Mouse (Mus musculus): Measurements from ENCODE around the gene Creb3l2. TPM values are rescaled to one million over a fixed set of nuclear protein-coding genes. Genes with fewer than 3 reads are reported as not detected.

Gene Creb3l2
- polyA plus RNA-seq, 1 experiment from 2014 or later: 28.7 TPM

- Histone ChIP-seq H3K4me1 (ENCODE audit: control insufficient read depth, insufficient read depth, low read length) (no peaks in the 10 kb centered on the region), H3K27ac (ENCODE audit: low read length) (no peak overlapping the region), H3K4me2 (replicated peaks; ENCODE audit: low read depth, low read length) (peak overlapping the region; percentile 91), H3K9me3 (ENCODE audit: control insufficient read depth, low read depth, low read length) (no peaks in the 10 kb centered on the region), H3K27me3 (ENCODE audit: control insufficient read depth, insufficient read depth, low read length) (peaks cover 24% of the 10 kb centered on the region), H3K4me3 (ENCODE audit: low read depth, low read length) (peak overlapping the region; percentile 51), H3K36me3 (ENCODE audit: control insufficient read depth, insufficient read depth, low read length) (no peaks in the 10 kb centered on the region), H3K9ac (replicated peaks; ENCODE audit: low read depth, low read length) (no peak overlapping the region)
- WGBS: 30% methylated on average over 4 of the region's 4 CpGs
- ATAC-seq (ENCODE audit: insufficient number of reproducible peaks, insufficient read depth, low FRiP score, low read depth): no peak
These were observed 143.0 kb downstream of the Creb3l2 start for GRCm38 (mm10) chr6:37298982-37299381.

- Histone ChIP-seq H3K4me1 (ENCODE audit: control insufficient read depth, insufficient read depth, low read length) (no peaks in the 10 kb centered on the region), H3K4me2 (replicated peaks; ENCODE audit: low read depth, low read length) (no peak overlapping the region), H3K9me3 (ENCODE audit: control insufficient read depth, low read depth, low read length) (no peaks in the 10 kb centered on the region), H3K9ac (replicated peaks; ENCODE audit: low read depth, low read length) (no peak overlapping the region), H3K27me3 (ENCODE audit: control insufficient read depth, insufficient read depth, low read length) (peaks cover 24% of the 10 kb centered on the region), H3K27ac (ENCODE audit: low read length) (no peak overlapping the region), H3K4me3 (ENCODE audit: low read depth, low read length) (no peak overlapping the region), H3K36me3 (ENCODE audit: control insufficient read depth, insufficient read depth, low read length) (no peaks in the 10 kb centered on the region)
- WGBS: 51% methylated on average over 8 of the region's 8 CpGs
- no peak for ATAC-seq (ENCODE audit: insufficient number of reproducible peaks, insufficient read depth, low FRiP score, low read depth)
These were observed 144.0 kb downstream of the Creb3l2 start for GRCm38 (mm10) chr6:37297744-37298482.

GRCm38 (mm10) chr6:37292068-37292467, 149.9 kb downstream of the Creb3l2 start:
- H3K4me3 ChIP-seq (ENCODE audit: low read depth, low read length): no peak overlapping the region
- peaks cover under 1% of the 10 kb centered on the region; the same call in 1 of the 2 replicates for H3K27me3 ChIP-seq (ENCODE audit: control insufficient read depth, insufficient read depth, low read length)
- H3K9ac ChIP-seq (replicated peaks; ENCODE audit: low read depth, low read length): no peak overlapping the region
- no peak overlapping the region for H3K27ac ChIP-seq (ENCODE audit: low read length)
- H3K4me1 ChIP-seq (ENCODE audit: control insufficient read depth, insufficient read depth, low read length): no peaks in the 10 kb centered on the region
- 0 out of 2 replicates have a peak, but pooled peaks have one; percentile 23 for ATAC-seq (ENCODE audit: insufficient number of reproducible peaks, insufficient read depth, low FRiP score, low read depth)
- no peaks in the 10 kb centered on the region for H3K36me3 ChIP-seq (ENCODE audit: control insufficient read depth, insufficient read depth, low read length)
- WGBS: 52% methylated on average over 2 of the region's 2 CpGs
- no peaks in the 10 kb centered on the region for H3K9me3 ChIP-seq (ENCODE audit: control insufficient read depth, low read depth, low read length)
- H3K4me2 ChIP-seq (replicated peaks; ENCODE audit: low read depth, low read length): no peak overlapping the region

GRCm38 (mm10) chr6:37291171-37291570, 150.8 kb downstream of the Creb3l2 start:
- ATAC-seq (ENCODE audit: insufficient number of reproducible peaks, insufficient read depth, low FRiP score, low read depth): no peak
- no peaks in the 10 kb centered on the region for H3K9me3 ChIP-seq (ENCODE audit: control insufficient read depth, low read depth, low read length)
- H3K9ac ChIP-seq (replicated peaks; ENCODE audit: low read depth, low read length): no peak overlapping the region
- no peaks in the 10 kb centered on the region for H3K4me1 ChIP-seq (ENCODE audit: control insufficient read depth, insufficient read depth, low read length)
- H3K4me2 ChIP-seq (replicated peaks; ENCODE audit: low read depth, low read length): no peak overlapping the region
- 90% methylated on average over 1 of the region's 1 CpGs for WGBS
- H3K36me3 ChIP-seq (ENCODE audit: control insufficient read depth, insufficient read depth, low read length): no peaks in the 10 kb centered on the region
- H3K27me3 ChIP-seq (ENCODE audit: control insufficient read depth, insufficient read depth, low read length): no peaks in the 10 kb centered on the region
- H3K4me3 ChIP-seq (ENCODE audit: low read depth, low read length): no peak overlapping the region
- peak overlapping the region; percentile 41; the same call in 1 of the 2 replicates for H3K27ac ChIP-seq (ENCODE audit: low read length)

- Histone ChIP-seq H3K4me1 (ENCODE audit: control insufficient read depth, insufficient read depth, low read length) (no peaks in the 10 kb centered on the region), H3K27ac (ENCODE audit: low read length) (no peak overlapping the region), H3K4me2 (replicated peaks; ENCODE audit: low read depth, low read length) (no peak overlapping the region), H3K36me3 (ENCODE audit: control insufficient read depth, insufficient read depth, low read length) (no peaks in the 10 kb centered on the region), H3K9ac (replicated peaks; ENCODE audit: low read depth, low read length) (no peak overlapping the region), H3K9me3 (ENCODE audit: control insufficient read depth, low read depth, low read length) (no peaks in the 10 kb centered on the region), H3K27me3 (ENCODE audit: control insufficient read depth, insufficient read depth, low read length) (no peaks in the 10 kb centered on the region), H3K4me3 (ENCODE audit: low read depth, low read length) (no peak overlapping the region)
- WGBS: 95% methylated on average over 3 of the region's 3 CpGs
- ATAC-seq (ENCODE audit: insufficient number of reproducible peaks, insufficient read depth, low FRiP score, low read depth): no peak
These were observed 151.3 kb downstream of the Creb3l2 start for GRCm38 (mm10) chr6:37290691-37291090.

GRCm38 (mm10) chr6:37286134-37286533, 155.8 kb downstream of the Creb3l2 start:
- no peak overlapping the region for H3K4me3 ChIP-seq (ENCODE audit: low read depth, low read length)
- WGBS: 92% methylated on average over 4 of the region's 4 CpGs
- H3K9ac ChIP-seq (replicated peaks; ENCODE audit: low read depth, low read length): no peak overlapping the region
- H3K36me3 ChIP-seq (ENCODE audit: control insufficient read depth, insufficient read depth, low read length): no peaks in the 10 kb centered on the region
- H3K27ac ChIP-seq (ENCODE audit: low read length): no peak overlapping the region
- ATAC-seq (ENCODE audit: insufficient number of reproducible peaks, insufficient read depth, low FRiP score, low read depth): no peak
- no peaks in the 10 kb centered on the region for H3K27me3 ChIP-seq (ENCODE audit: control insufficient read depth, insufficient read depth, low read length)
- no peaks in the 10 kb centered on the region for H3K4me1 ChIP-seq (ENCODE audit: control insufficient read depth, insufficient read depth, low read length)
- no peak overlapping the region for H3K4me2 ChIP-seq (replicated peaks; ENCODE audit: low read depth, low read length)
- no peaks in the 10 kb centered on the region for H3K9me3 ChIP-seq (ENCODE audit: control insufficient read depth, low read depth, low read length)

GRCm38 (mm10) chr6:37284879-37285278, 157.1 kb downstream of the Creb3l2 start:
- Histone ChIP-seq H3K9ac (replicated peaks; ENCODE audit: low read depth, low read length) (no peak overlapping the region), H3K4me1 (ENCODE audit: control insufficient read depth, insufficient read depth, low read length) (no peaks in the 10 kb centered on the region), H3K4me2 (replicated peaks; ENCODE audit: low read depth, low read length) (no peak overlapping the region), H3K36me3 (ENCODE audit: control insufficient read depth, insufficient read depth, low read length) (no peaks in the 10 kb centered on the region), H3K4me3 (ENCODE audit: low read depth, low read length) (no peak overlapping the region), H3K9me3 (ENCODE audit: control insufficient read depth, low read depth, low read length) (no peaks in the 10 kb centered on the region), H3K27me3 (ENCODE audit: control insufficient read depth, insufficient read depth, low read length) (no peaks in the 10 kb centered on the region), H3K27ac (ENCODE audit: low read length) (no peak overlapping the region)
- ATAC-seq (ENCODE audit: insufficient number of reproducible peaks, insufficient read depth, low FRiP score, low read depth): no peak
- WGBS: 94% methylated on average over 9 of the region's 9 CpGs

GRCm38 (mm10) chr6:37283336-37283735, 158.6 kb downstream of the Creb3l2 start:
- Histone ChIP-seq H3K9ac (replicated peaks; ENCODE audit: low read depth, low read length) (no peak overlapping the region), H3K4me1 (ENCODE audit: control insufficient read depth, insufficient read depth, low read length) (no peaks in the 10 kb centered on the region), H3K9me3 (ENCODE audit: control insufficient read depth, low read depth, low read length) (no peaks in the 10 kb centered on the region), H3K36me3 (ENCODE audit: control insufficient read depth, insufficient read depth, low read length) (no peaks in the 10 kb centered on the region), H3K4me3 (ENCODE audit: low read depth, low read length) (no peak overlapping the region), H3K27ac (ENCODE audit: low read length) (no peak overlapping the region), H3K27me3 (ENCODE audit: control insufficient read depth, insufficient read depth, low read length) (no peaks in the 10 kb centered on the region), H3K4me2 (replicated peaks; ENCODE audit: low read depth, low read length) (no peak overlapping the region)
- ATAC-seq (ENCODE audit: insufficient number of reproducible peaks, insufficient read depth, low FRiP score, low read depth): no peak
- WGBS: 41% methylated on average over 2 of the region's 2 CpGs

- H3K4me3 ChIP-seq (ENCODE audit: low read depth, low read length): no peak overlapping the region
- no peak overlapping the region for H3K27ac ChIP-seq (ENCODE audit: low read length)
- H3K4me2 ChIP-seq (replicated peaks; ENCODE audit: low read depth, low read length): no peak overlapping the region
- no peaks in the 10 kb centered on the region for H3K36me3 ChIP-seq (ENCODE audit: control insufficient read depth, insufficient read depth, low read length)
- ATAC-seq (ENCODE audit: insufficient number of reproducible peaks, insufficient read depth, low FRiP score, low read depth): no peak
- 32% methylated on average over 1 of the region's 1 CpGs for WGBS
- no peak overlapping the region for H3K9ac ChIP-seq (replicated peaks; ENCODE audit: low read depth, low read length)
- no peaks in the 10 kb centered on the region for H3K27me3 ChIP-seq (ENCODE audit: control insufficient read depth, insufficient read depth, low read length)
- no peaks in the 10 kb centered on the region for H3K4me1 ChIP-seq (ENCODE audit: control insufficient read depth, insufficient read depth, low read length)
- H3K9me3 ChIP-seq (ENCODE audit: control insufficient read depth, low read depth, low read length): no peaks in the 10 kb centered on the region
These were observed 159.3 kb downstream of the Creb3l2 start for GRCm38 (mm10) chr6:37282659-37283058.

Measured in stomach, embryonic 14.5 days (tissue).